ENCODE assay signal across 13 mouse cellular contexts in the genomic region with DNA sequence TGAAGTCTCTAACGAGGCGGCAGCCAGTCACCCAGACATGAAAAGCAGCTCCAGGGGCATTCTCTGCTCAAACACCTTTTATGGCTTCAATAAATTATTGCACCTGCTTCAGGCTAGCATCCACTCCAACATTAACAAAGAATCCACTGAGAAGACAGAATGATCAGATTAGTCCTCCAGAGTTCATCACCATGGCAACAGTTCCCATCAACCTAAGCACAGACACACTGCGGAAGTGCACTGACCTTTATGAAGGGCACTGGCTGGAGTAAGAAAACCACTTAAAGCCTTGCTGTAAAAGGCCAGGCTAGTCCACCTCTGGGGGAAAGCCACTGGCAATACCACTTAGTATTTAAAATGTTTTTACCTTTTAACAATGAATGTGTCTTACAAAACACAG. TPM values are rescaled to one million over a fixed set of nuclear protein-coding genes. Genes with fewer than 3 reads are reported as not detected.
A peak's percentile ranks its signal among the peaks of the same experiment; 100 is the strongest.
DNase-seq lines count a peak whose midpoint lies in the region; ATAC-seq and TF ChIP-seq lines count a peak whose summit lies in the region.
"Had no signal": no experiment of that assay in that cellular context is flagged by ENCODE, and none has a peak within 500 bp of the region (broad histone marks: within the 10 kb centered on the region; RNA-seq: fewer than 3 reads in every experiment).

No protein-coding gene starts in this region.

- peaks cover 4% of the 10 kb centered on the region for H3K36me3 ChIP-seq in kidney, adult 2 months (ENCODE audit: control insufficient read depth, insufficient read depth, low read length)
- H3K36me3 ChIP-seq in hindbrain, postnatal 0 days (ENCODE audit: insufficient read depth, low read length): peaks cover 26% of the 10 kb centered on the region
- peaks cover 49% of the 10 kb centered on the region for H3K36me3 ChIP-seq in neural tube, embryonic 13.5 days
- H3K36me3 ChIP-seq in liver, postnatal 0 days (replicated peaks; ENCODE audit: insufficient read depth, low read length): peaks cover 37% of the 10 kb centered on the region

- TF ChIP-seq CTCF in kidney, adult 2 months (conservative IDR thresholded peaks at IDR 0.05; ENCODE audit: insufficient read depth, insufficient read length, low read depth, low read length): no peak
- no peak for TF ChIP-seq CTCF in hindbrain, postnatal 0 days (IDR thresholded peaks at IDR 0.05; ENCODE audit: low read depth)
- no peak for TF ChIP-seq CTCF in liver, postnatal 0 days (IDR thresholded peaks at IDR 0.05; ENCODE audit: low read depth)

- no peak overlapping the region for H3K9ac ChIP-seq in hindbrain, postnatal 0 days (replicated peaks; ENCODE audit: low read length)
- 0 out of 2 replicates have a peak overlapping the region, but pooled peaks have one; percentile 12 for H3K9ac ChIP-seq in neural tube, embryonic 13.5 days
- no peak overlapping the region for H3K9ac ChIP-seq in liver, postnatal 0 days (replicated peaks)

- 33% methylated on average over 3 of the region's 3 CpGs for WGBS in kidney, adult 2 months
- 53% methylated on average over 3 of the region's 3 CpGs for WGBS in hindbrain, postnatal 0 days
- WGBS in neural tube, embryonic 13.5 days: 11% methylated on average over 3 of the region's 3 CpGs
- 78% methylated on average over 3 of the region's 3 CpGs for WGBS in liver, postnatal 0 days (ENCODE audit: insufficient replicate concordance)

- H3K4me2 ChIP-seq in hindbrain, postnatal 0 days (ENCODE audit: low read depth, low read length): no peak overlapping the region
- no peak overlapping the region for H3K4me2 ChIP-seq in neural tube, embryonic 13.5 days
- no peak overlapping the region for H3K4me2 ChIP-seq in liver, postnatal 0 days (ENCODE audit: low read depth, low read length)

- no peak for TF ChIP-seq EP300 in liver, postnatal 0 days (IDR thresholded peaks at IDR 0.05; ENCODE audit: low read depth)

- 0 out of 2 replicates have a peak, but pooled peaks have one; percentile 41 for ATAC-seq in hindbrain, postnatal 0 days
- peak; percentile 80 for ATAC-seq in neural tube, embryonic 13.5 days (ENCODE audit: low read depth)
- no peak for ATAC-seq in liver, postnatal 0 days

- TF ChIP-seq POLR2A in kidney, adult 2 months (IDR thresholded peaks at IDR 0.05; ENCODE audit: low read depth, low read length): no peak

- H3K27ac ChIP-seq in kidney, adult 2 months (ENCODE audit: insufficient read depth, low read depth, low read length): no peak overlapping the region
- no peak overlapping the region for H3K27ac ChIP-seq in hindbrain, postnatal 0 days
- H3K27ac ChIP-seq in neural tube, embryonic 13.5 days (replicated peaks): peak overlapping the region; percentile 76
- no peak overlapping the region for H3K27ac ChIP-seq in liver, postnatal 0 days (ENCODE audit: low read depth)
- H3K27ac ChIP-seq: heart, adult 2 months had no signal

- DNase-seq in adrenal gland, postnatal 36 days: peak; percentile 51 to 52
- DNase-seq in adrenal gland, postnatal 25 days: no peak
- DNase-seq in kidney, adult 2 months: peak; percentile 44
- no peak for DNase-seq in kidney, adult 11 months
- DNase-seq in hindbrain, postnatal 0 days (ENCODE audit: low spot score): peak; percentile 53
- no peak for DNase-seq in gastrocnemius, postnatal 4 days (ENCODE audit: low spot score in 2 of 2)
- DNase-seq in liver, postnatal 0 days: no peak
- DNase-seq: cerebellum, postnatal 36 days; heart, adult 2 months; lung, postnatal 4 days had no signal

- no peaks in the 10 kb centered on the region for H3K27me3 ChIP-seq in kidney, adult 2 months (replicated peaks; ENCODE audit: control insufficient read depth, insufficient read depth, low read length)
- H3K27me3 ChIP-seq in hindbrain, postnatal 0 days (ENCODE audit: insufficient read depth, low read length): no peaks in the 10 kb centered on the region
- H3K27me3 ChIP-seq in neural tube, embryonic 13.5 days: no peaks in the 10 kb centered on the region
- no peaks in the 10 kb centered on the region for H3K27me3 ChIP-seq in liver, postnatal 0 days (ENCODE audit: insufficient read depth, low read length)

- no peaks in the 10 kb centered on the region for H3K9me3 ChIP-seq in hindbrain, postnatal 0 days (ENCODE audit: low read length)
- H3K9me3 ChIP-seq in neural tube, embryonic 13.5 days: no peaks in the 10 kb centered on the region; the same call in 1 of the 2 replicates
- H3K9me3 ChIP-seq in liver, postnatal 0 days (ENCODE audit: low read length): no peaks in the 10 kb centered on the region

- H3K4me3 ChIP-seq in kidney, adult 2 months (ENCODE audit: insufficient read depth, low read depth, low read length): no peak overlapping the region
- H3K4me3 ChIP-seq in hindbrain, postnatal 0 days (ENCODE audit: low read length): no peak overlapping the region
- no peak overlapping the region for H3K4me3 ChIP-seq in neural tube, embryonic 13.5 days
- H3K4me3 ChIP-seq in liver, postnatal 0 days (ENCODE audit: low read depth, low read length): no peak overlapping the region
- H3K4me3 ChIP-seq: heart, adult 2 months had no signal

- H3K4me1 ChIP-seq in kidney, adult 2 months (ENCODE audit: control insufficient read depth, insufficient read depth, low read length): peaks cover 6% of the 10 kb centered on the region; the same call in 1 of the 2 replicates
- H3K4me1 ChIP-seq in hindbrain, postnatal 0 days (ENCODE audit: insufficient read depth, low read length): no peaks in the 10 kb centered on the region
- peaks cover 27% of the 10 kb centered on the region for H3K4me1 ChIP-seq in neural tube, embryonic 13.5 days (replicated peaks)
- 0 out of 2 replicates have a peak, but pooled peaks cover 5% of the 10 kb centered on the region for H3K4me1 ChIP-seq in liver, postnatal 0 days (ENCODE audit: insufficient read depth)

RNA-seq across cellular contexts. Expression of a gene that starts 9.7 kb away (rescaled TPM):
- 100 to 1,000 TPM; 341 to 382 TPM for total RNA-seq in adrenal gland, postnatal 36 days (2021)
- 310 and 330 TPM in 2 replicates for total RNA-seq in adrenal gland, postnatal 25 days (2021)
- 773 and 775 TPM in 2 replicates for polyA plus RNA-seq in kidney, adult 2 months (2012; rRNA removed)
- total RNA-seq in hindbrain, postnatal 0 days (2014; rRNA removed): 189 and 321 TPM in 2 replicates
- 406 and 407 TPM in 2 replicates for polyA plus RNA-seq in hindbrain, postnatal 0 days (2015; fragmentation: Nextera tagmentation; extraction: Ambion mirVana)
- polyA plus RNA-seq in neural tube, embryonic 13.5 days (2015; fragmentation: Nextera tagmentation; extraction: Ambion mirVana): 416 and 437 TPM in 2 replicates
- 10 to 100 TPM; 89.9 to 92.3 TPM for total RNA-seq in gastrocnemius, postnatal 4 days (2021)
- polyA plus RNA-seq in liver, postnatal 0 days (2015; fragmentation: Nextera tagmentation; extraction: Ambion mirVana): 226 and 229 TPM in 2 replicates

RNA-seq across cellular contexts. Expression of a gene that starts 9.8 kb away (rescaled TPM):
- 100 to 1,000 TPM; 479 to 663 TPM for total RNA-seq in adrenal gland, postnatal 36 days (2021)
- 630 and 676 TPM in 2 replicates for total RNA-seq in adrenal gland, postnatal 25 days (2021)
- polyA plus RNA-seq in kidney, adult 2 months (2012; rRNA removed): 74.5 and 75.8 TPM in 2 replicates
- total RNA-seq in hindbrain, postnatal 0 days (2014; rRNA removed): 105 and 126 TPM in 2 replicates
- polyA plus RNA-seq in hindbrain, postnatal 0 days (2015; fragmentation: Nextera tagmentation; extraction: Ambion mirVana): 76.9 and 82.7 TPM in 2 replicates
- polyA plus RNA-seq in neural tube, embryonic 13.5 days (2015; fragmentation: Nextera tagmentation; extraction: Ambion mirVana): 60.4 and 72.4 TPM in 2 replicates
- 10 to 100 TPM; 30.1 to 31.5 TPM for total RNA-seq in gastrocnemius, postnatal 4 days (2021)
- 15.9 and 17.1 TPM in 2 replicates for polyA plus RNA-seq in liver, postnatal 0 days (2015; fragmentation: Nextera tagmentation; extraction: Ambion mirVana)

RNA-seq across cellular contexts. Expression of a gene that starts 40.6 kb away (rescaled TPM):
- not detected for total RNA-seq in adrenal gland, postnatal 36 days (2021)
- 0.14 TPM in 1 of 2 replicates, not detected in the other for total RNA-seq in adrenal gland, postnatal 25 days (2021)
- polyA plus RNA-seq in kidney, adult 2 months (2012; rRNA removed): not detected in 2 replicates
- not detected in 2 replicates for total RNA-seq in hindbrain, postnatal 0 days (2014; rRNA removed)
- polyA plus RNA-seq in hindbrain, postnatal 0 days (2015; fragmentation: Nextera tagmentation; extraction: Ambion mirVana): 0.05 TPM in 1 of 2 replicates, not detected in the other
- not detected in 2 replicates for polyA plus RNA-seq in neural tube, embryonic 13.5 days (2015; fragmentation: Nextera tagmentation; extraction: Ambion mirVana)
- total RNA-seq in gastrocnemius, postnatal 4 days (2021): not detected
- not detected in 2 replicates for polyA plus RNA-seq in liver, postnatal 0 days (2015; fragmentation: Nextera tagmentation; extraction: Ambion mirVana)
- total RNA-seq: heart, adult 2 months; layer of hippocampus, postnatal 14 days had no signal
- polyA plus RNA-seq: heart, adult 2 months; limb, embryonic 14.5 days had no signal

Comparison
In these comparisons a context has a peak if more than half of its experiments do, and no peak if none do; other contexts are left out.
1. DNase-seq: peak in adrenal gland, postnatal 36 days (2 of 2), kidney, adult 2 months (single experiment) and hindbrain, postnatal 0 days (single experiment); none in adrenal gland, postnatal 25 days (single experiment), kidney, adult 11 months (single experiment), gastrocnemius, postnatal 4 days (0 of 2) and liver, postnatal 0 days (single experiment).